Mouse (Mus musculus) MEL (cell line): Measurements from ENCODE around the gene Exoc3. TPM values are rescaled to one million over a fixed set of nuclear protein-coding genes. Genes with fewer than 3 reads are reported as not detected.

ENCODE experiments used
- DNase-seq: peaks from one replicate; pipeline ENCODE4 v3.0.0; 2011; ENCODE audit warnings: low read depth, low spot score
- H3K27ac ChIP-seq: 2 replicates; pipeline ENCODE4 v1.5.1; 2012; ENCODE audit warnings: low read depth, mild to moderate bottlenecking, control low read depth, low read length, moderate library complexity; ENCODE audit not compliant: control insufficient read depth
- H3K27me3 ChIP-seq, 2 experiments: fragments of 150-350 bp in 1 of 2; sonication (generic) in 1 of 2; 2 replicates each; pipeline ENCODE4 v1.6.1; 2012; ENCODE audit warnings: low read length in 2 of 2, mild to moderate bottlenecking in 2 of 2, improper control_type of control experiment in 1 of 2, moderate library complexity in 1 of 2; ENCODE audit not compliant: insufficient read depth in 2 of 2, control insufficient read depth in 1 of 2
- H3K36me3 ChIP-seq, 2 experiments: 2 replicates each; pipeline ENCODE4 v1.6.1; 2012 to 2014; ENCODE audit warnings: low read length in 2 of 2, improper control_type of control experiment in 1 of 2, inconsistent platforms in 1 of 2, mild to moderate bottlenecking in 1 of 2; ENCODE audit not compliant: insufficient read depth in 2 of 2, control insufficient read depth in 1 of 2
- H3K4me1 ChIP-seq, 2 experiments: fragments of 150-350 bp in 1 of 2; sonication (generic) in 1 of 2; 2 replicates each; pipeline ENCODE4 v1.6.1; 2012; ENCODE audit warnings: low read length in 2 of 2, improper control_type of control experiment in 1 of 2, mild to moderate bottlenecking in 1 of 2; ENCODE audit not compliant: insufficient read depth in 2 of 2, control insufficient read depth in 1 of 2
- H3K4me3 ChIP-seq, 2 experiments: fragments of 150-350 bp in 1 of 2; sonication (generic) in 1 of 2; 2 replicates each; pipeline ENCODE4 v1.5.1; 2012; ENCODE audit warnings: low read depth in 2 of 2, low read length in 2 of 2, mild to moderate bottlenecking in 2 of 2, moderate library complexity in 2 of 2, control low read depth in 1 of 2, improper control_type of control experiment in 1 of 2; ENCODE audit not compliant: control insufficient read depth in 1 of 2, insufficient read depth in 1 of 2
- H3K79me2 ChIP-seq: 2 replicates; pipeline ENCODE4 v1.6.1; 2012; ENCODE audit warnings: mild to moderate bottlenecking, low read length, moderate library complexity; ENCODE audit not compliant: control insufficient read depth, poor library complexity, insufficient read depth
- H3K9ac ChIP-seq: 2 replicates; pipeline ENCODE4 v1.6.1; 2012; ENCODE audit warnings: low read depth, mild to moderate bottlenecking, control low read depth, low read length, moderate library complexity; ENCODE audit not compliant: control insufficient read depth, poor library complexity, severe bottlenecking
- H3K9me3 ChIP-seq: fragments of 150-350 bp; sonication (generic); replicated peaks from 2 replicates; pipeline ENCODE4 v1.6.1; 2012; ENCODE audit warnings: mild to moderate bottlenecking, low read length, improper control_type of control experiment, moderate library complexity; ENCODE audit not compliant: insufficient read depth
- BHLHE40 ChIP-seq: IDR thresholded peaks from 2 replicates; pipeline ENCODE4 v1.6.1; 2012; ENCODE audit warnings: low read depth, mild to moderate bottlenecking, inconsistent platforms, low read length, improper control_type of control experiment, borderline replicate concordance
- CHD1 ChIP-seq: IDR thresholded peaks from 2 replicates; pipeline ENCODE4 v1.6.1; 2012; ENCODE audit warnings: low read depth, mild to moderate bottlenecking, inconsistent platforms, low read length, improper control_type of control experiment
- EP300 ChIP-seq, 2 experiments: IDR thresholded peaks; 2 replicates each; pipeline ENCODE4 v1.6.1; 2011; ENCODE audit warnings: improper control_type of control experiment in 2 of 2, low read length in 2 of 2, low read depth in 1 of 2, mild to moderate bottlenecking in 1 of 2
- GABPA ChIP-seq: IDR thresholded peaks from 2 replicates; pipeline ENCODE4 v1.6.1; 2012; ENCODE audit warnings: low read depth, mild to moderate bottlenecking, inconsistent platforms, low read length, improper control_type of control experiment, moderate library complexity
- GATA1 ChIP-seq: IDR thresholded peaks from 2 replicates; pipeline ENCODE4 v1.6.1; 2011; ENCODE audit warnings: low read depth, low read length, improper control_type of control experiment
- HCFC1 ChIP-seq: IDR thresholded peaks from 2 replicates; pipeline ENCODE4 v1.6.1; 2012; ENCODE audit warnings: low read depth, mild to moderate bottlenecking, inconsistent platforms, low read length, improper control_type of control experiment, moderate library complexity
- MAZ ChIP-seq: IDR thresholded peaks from 2 replicates; pipeline ENCODE4 v1.6.1; 2012; ENCODE audit warnings: low read depth, mild to moderate bottlenecking, inconsistent platforms, low read length, improper control_type of control experiment
- MYC ChIP-seq: IDR thresholded peaks from 2 replicates; pipeline ENCODE4 v1.6.1; 2011; ENCODE audit warnings: low read depth, mild to moderate bottlenecking, low read length, improper control_type of control experiment, moderate library complexity
- NELFE ChIP-seq: IDR thresholded peaks from 2 replicates; pipeline ENCODE4 v1.6.1; 2011; ENCODE audit warnings: low read depth, low read length, improper control_type of control experiment
- POLR2A ChIP-seq, 2 experiments: IDR thresholded peaks; 2 replicates each; pipeline ENCODE4 v1.6.1; 2011 to 2012; ENCODE audit warnings: low read length in 2 of 2, mild to moderate bottlenecking in 2 of 2, control low read depth in 1 of 2, improper control_type of control experiment in 1 of 2, low read depth in 1 of 2, moderate library complexity in 1 of 2; ENCODE audit not compliant: control insufficient read depth in 1 of 2, insufficient read depth in 1 of 2, poor library complexity in 1 of 2
- POLR2AphosphoS2 ChIP-seq: IDR thresholded peaks from 2 replicates; pipeline ENCODE4 v1.6.1; 2011; ENCODE audit warnings: low read length, improper control_type of control experiment
- POLR2AphosphoS5 ChIP-seq: IDR thresholded peaks from 2 replicates; pipeline ENCODE4 v1.6.1; 2012; ENCODE audit warnings: low read depth, borderline replicate concordance, mild to moderate bottlenecking, inconsistent platforms, low read length, moderate library complexity, mixed read lengths
- RAD21 ChIP-seq: IDR thresholded peaks from 2 replicates; pipeline ENCODE4 v1.6.1; 2011; ENCODE audit warnings: mild to moderate bottlenecking, low read depth, low read length, improper control_type of control experiment
- RCOR1 ChIP-seq: IDR thresholded peaks from 2 replicates; pipeline ENCODE4 v1.6.1; 2012; ENCODE audit warnings: low read depth, mild to moderate bottlenecking, inconsistent platforms, low read length, improper control_type of control experiment
- TAL1 ChIP-seq: IDR thresholded peaks from 2 replicates; pipeline ENCODE4 v1.6.1; 2012; ENCODE audit warnings: mild to moderate bottlenecking, inconsistent platforms, low read length, moderate library complexity, mixed read lengths
- TBP ChIP-seq: IDR thresholded peaks from 2 replicates; pipeline ENCODE4 v1.8.0; 2011; ENCODE audit warnings: low read depth, low read length, improper control_type of control experiment
- TCF12 ChIP-seq: IDR thresholded peaks from 2 replicates; pipeline ENCODE4 v1.6.1; 2014; ENCODE audit warnings: low read depth, mild to moderate bottlenecking, inconsistent platforms, low read length, improper control_type of control experiment, moderate library complexity
- USF2 ChIP-seq, 2 experiments: IDR thresholded peaks; 2 replicates each; pipeline ENCODE4 v1.6.1; 2011 to 2012; ENCODE audit warnings: improper control_type of control experiment in 2 of 2, low read length in 2 of 2, borderline replicate concordance in 1 of 2, inconsistent platforms in 1 of 2, low read depth in 1 of 2, mild to moderate bottlenecking in 1 of 2; ENCODE audit not compliant: insufficient read depth in 1 of 2
- ZKSCAN1 ChIP-seq: IDR thresholded peaks from 2 replicates; pipeline ENCODE4 v1.6.1; 2012; ENCODE audit warnings: low read depth, mild to moderate bottlenecking, inconsistent platforms, low read length, improper control_type of control experiment, moderate library complexity
- ZMIZ1 ChIP-seq: IDR thresholded peaks from 2 replicates; pipeline ENCODE4 v1.6.1; 2012; ENCODE audit warnings: low read depth, mild to moderate bottlenecking, inconsistent platforms, low read length, improper control_type of control experiment, moderate library complexity
- ZNF384 ChIP-seq: IDR thresholded peaks from 2 replicates; pipeline ENCODE4 v1.6.1; 2012; ENCODE audit warnings: low read depth, mild to moderate bottlenecking, inconsistent platforms, low read length, improper control_type of control experiment
- polyA plus RNA-seq, 2 experiments: library from polyadenylated mRNA; stranded (reverse) in 1 of 2; unstranded in 1 of 2; fragments of >175 nt in 1 of 2; fragments of >200 nt in 1 of 2; gene quantifications; 2 replicates each; pipeline versions ENCODE4 v1.2.1 to v1.2.4; 2012; ENCODE audit warnings: low replicate concordance in 2 of 2, low read depth in 1 of 2; ENCODE audit not compliant: insufficient read length in 2 of 2, insufficient read depth in 1 of 2, missing spikeins in 1 of 2
- total RNA-seq: library from RNA; depleted of rRNA; stranded (reverse); fragments of 300-350 nt; gene quantifications from 2 replicates; pipeline ENCODE4 v1.2.3, GENCODE M21; 2012

Gene Exoc3
- total and polyA plus RNA-seq, 3 experiments: 24.2 to 145 (median 35.4) TPM

DNA sequence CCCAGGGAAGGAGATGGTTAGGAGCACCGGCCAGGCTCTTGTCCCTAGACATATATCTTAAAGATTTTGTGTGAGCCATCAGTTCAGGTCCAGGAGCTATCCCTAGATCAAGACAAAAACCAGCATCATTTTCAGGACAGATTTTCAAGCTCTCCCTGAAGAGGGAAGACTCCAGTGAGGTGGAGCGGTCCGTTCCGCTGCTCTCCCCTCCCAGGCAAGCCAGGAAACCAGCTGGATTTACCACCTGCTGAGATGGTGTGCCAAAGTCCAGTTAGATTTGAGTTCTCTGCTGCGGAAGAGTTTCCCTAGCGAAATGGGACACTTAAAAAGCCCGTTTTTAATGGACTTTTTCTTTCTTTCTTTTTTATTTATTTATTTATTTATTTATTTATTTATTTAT lies 81.0 kb downstream of the Exoc3 start:
- TF ChIP-seq MYC (no peak), ZMIZ1 (no peak), TAL1 (no peak), ZKSCAN1 (no peak), POLR2AphosphoS5 (no peak), POLR2A (IDR thresholded peaks at IDR 0.05; ENCODE audit: control insufficient read depth in 1 of 2, insufficient read depth in 1 of 2, low read depth in 1 of 2, low read length in 2 of 2, poor library complexity in 1 of 2) (no peak), GATA1 (no peak), BHLHE40 (no peak)
- TF ChIP-seq, all 39 proteins: peak for 0
- Histone ChIP-seq H3K79me2 (no peaks in the 10 kb centered on the region), H3K27ac (no peak overlapping the region), H3K36me3 (no peaks in the 10 kb centered on the region), H3K9me3 (no peaks in the 10 kb centered on the region), H3K27me3 (peaks cover 0 to 5% of the 10 kb centered on the region in 2 experiments; a peak in 3 of 4 replicates), H3K4me1 (no peaks in the 10 kb centered on the region), H3K9ac (no peak overlapping the region), H3K4me3 (no peak overlapping the region)
- no peak for DNase-seq

DNA sequence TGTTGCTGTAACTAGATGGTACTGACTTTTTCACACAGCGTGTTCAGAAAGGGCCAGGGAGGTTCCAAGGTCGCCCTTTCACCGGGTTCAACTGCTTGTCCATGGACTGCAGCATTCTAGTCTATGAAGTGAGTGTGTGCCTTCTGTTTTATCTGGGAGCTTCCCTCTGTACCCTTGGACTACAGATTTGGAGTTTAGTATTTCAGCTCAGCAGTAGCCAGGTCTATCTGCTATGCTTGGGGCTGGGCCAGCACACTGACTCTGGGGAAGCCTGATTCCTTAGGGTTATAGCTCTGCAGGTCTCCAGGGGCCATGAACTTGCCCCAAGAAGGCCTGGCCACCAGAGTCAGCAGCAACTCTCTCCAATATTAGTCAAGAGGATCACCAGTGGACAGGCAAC lies 85.9 kb downstream of the Exoc3 start:
- no peaks in the 10 kb centered on the region for H3K79me2 ChIP-seq
- no peak overlapping the region for H3K9ac ChIP-seq
- H3K27ac ChIP-seq: no peak overlapping the region
- TF ChIP-seq RCOR1 (no peak), EP300 (IDR thresholded peaks at IDR 0.05; ENCODE audit: low read depth in 1 of 2, low read length in 2 of 2) (no peak), ZNF384 (no peak), TBP (no peak), NELFE (no peak), ZMIZ1 (no peak), MYC (no peak), GABPA (no peak), POLR2AphosphoS2 (no peak), USF2 (IDR thresholded peaks at IDR 0.05; ENCODE audit: borderline replicate concordance in 1 of 2, insufficient read depth in 1 of 2, low read depth in 1 of 2, low read length in 2 of 2) (no peak), MAZ (no peak), TCF12 (no peak), CHD1 (no peak), RAD21 (no peak), HCFC1 (no peak)
- no peaks in the 10 kb centered on the region for H3K36me3 ChIP-seq
- H3K27me3 ChIP-seq: peaks cover 0 to 4% of the 10 kb centered on the region in 2 experiments; a peak in 2 of 4 replicates
- no peaks in the 10 kb centered on the region for H3K9me3 ChIP-seq
- no peaks in the 10 kb centered on the region for H3K4me1 ChIP-seq
- no peak for DNase-seq
- no peak overlapping the region for H3K4me3 ChIP-seq
